Mouse (Mus musculus) bone marrow, adult 2 months (tissue): ENCODE data around the gene Jade2.

ENCODE experiments used
- CTCF ChIP-seq: fragments of 200-500 bp; IDR thresholded peaks from 2 replicates; pipeline ENCODE4 v1.5.1; 2011; ENCODE audit warnings: low read length, control low read depth; ENCODE audit not compliant: control insufficient read depth, insufficient read depth
- POLR2A ChIP-seq: fragments of 200-500 bp; IDR thresholded peaks from 2 replicates; pipeline ENCODE4 v1.6.1; 2011; ENCODE audit warnings: low read depth, mild to moderate bottlenecking, control low read depth, low read length, borderline replicate concordance; ENCODE audit not compliant: control insufficient read depth

GRCm38 (mm10) chr11:51840657-51841056 is 16.8 kb downstream of the Jade2 start:
- TF ChIP-seq CTCF (no peak), POLR2A (no peak)
